Mouse (Mus musculus) 3134 (cell line): Measurements from ENCODE around the gene Tbc1d10a.

Experiments
- DNase-seq: peaks from one replicate; pipeline ENCODE4 v3.0.0-alpha.2; 2011; ENCODE audit warnings: low spot score; ENCODE audit not compliant: insufficient read length; ENCODE audit errors: extremely low read depth

Gene Tbc1d10a

GRCm38 (mm10) chr11:4235665-4236545 lies 49.3 kb downstream of the Tbc1d10a start, which contains the start of gene Osm:
TSS of gene Osm (plus strand) at chr11:4236420.
- no peak for DNase-seq

GRCm38 (mm10) chr11:4236546-4237067 lies 50.0 kb downstream of the Tbc1d10a start:
- DNase-seq, result no peak

GRCm38 (mm10) chr11:4237389-4237912 lies 50.9 kb downstream of the Tbc1d10a start:
- DNase-seq, result no peak

- DNase-seq, result no peak
Measured at GRCm38 (mm10) chr11:4238167-4238566, 51.6 kb downstream of the Tbc1d10a start.

- DNase-seq, result no peak
Measured at GRCm38 (mm10) chr11:4239691-4240090, 53.1 kb downstream of the Tbc1d10a start.

GRCm38 (mm10) chr11:4240151-4240550 lies 53.6 kb downstream of the Tbc1d10a start:
- no peak for DNase-seq

GRCm38 (mm10) chr11:4241180-4241579 lies 54.6 kb downstream of the Tbc1d10a start:
- DNase-seq, result no peak

GRCm38 (mm10) chr11:4246126-4246525 lies 59.5 kb downstream of the Tbc1d10a start:
- no peak for DNase-seq

GRCm38 (mm10) chr11:4246623-4247022 lies 60.0 kb downstream of the Tbc1d10a start:
- no peak for DNase-seq

- DNase-seq, result no peak
Measured at GRCm38 (mm10) chr11:4247201-4247959, 60.8 kb downstream of the Tbc1d10a start.

- DNase-seq, result no peak
Measured at GRCm38 (mm10) chr11:4249151-4249550, 62.6 kb downstream of the Tbc1d10a start.

GRCm38 (mm10) chr11:4250290-4250689 lies 63.7 kb downstream of the Tbc1d10a start:
- no peak for DNase-seq

- DNase-seq, result no peak
Measured at GRCm38 (mm10) chr11:4251376-4251775, 64.8 kb downstream of the Tbc1d10a start.

- DNase-seq, result no peak
Measured at GRCm38 (mm10) chr11:4252886-4253285, 66.3 kb downstream of the Tbc1d10a start.

- peak; percentile 68 for DNase-seq
Measured at GRCm38 (mm10) chr11:4256846-4257607, 70.4 kb downstream of the Tbc1d10a start, which contains the start of gene Lif. TSS of gene Lif (plus strand) at chr11:4257557.

GRCm38 (mm10) chr11:4257756-4258155 lies 71.2 kb downstream of the Tbc1d10a start:
- no peak for DNase-seq

- DNase-seq, result peak; percentile 73
Measured at GRCm38 (mm10) chr11:4258657-4259082, 72.1 kb downstream of the Tbc1d10a start.

- DNase-seq, result peak; percentile 86
Measured at GRCm38 (mm10) chr11:4260463-4261187, 74.0 kb downstream of the Tbc1d10a start.

GRCm38 (mm10) chr11:4261188-4261494 lies 74.6 kb downstream of the Tbc1d10a start:
- peak; percentile 85 for DNase-seq

GRCm38 (mm10) chr11:4261969-4262368 lies 75.4 kb downstream of the Tbc1d10a start:
- DNase-seq, result peak; percentile 76
